Mouse (Mus musculus) kidney, adult 2 months (tissue): ENCODE measurements around the gene Slc32a1.

ENCODE experiments used
- CTCF ChIP-seq: fragments of 200-500 bp; conservative IDR thresholded peaks from 2 replicates; pipeline ENCODE4 v1.5.1; 2011; ENCODE audit warnings: low read depth, mild to moderate bottlenecking, control low read depth, low read length, moderate library complexity, mixed read lengths; ENCODE audit not compliant: insufficient read depth, insufficient read length
- POLR2A ChIP-seq: fragments of 200-500 bp; IDR thresholded peaks from one replicate; pipeline ENCODE4 v1.6.1; 2011; ENCODE audit warnings: low read depth, low read length, control low read depth

DNA sequence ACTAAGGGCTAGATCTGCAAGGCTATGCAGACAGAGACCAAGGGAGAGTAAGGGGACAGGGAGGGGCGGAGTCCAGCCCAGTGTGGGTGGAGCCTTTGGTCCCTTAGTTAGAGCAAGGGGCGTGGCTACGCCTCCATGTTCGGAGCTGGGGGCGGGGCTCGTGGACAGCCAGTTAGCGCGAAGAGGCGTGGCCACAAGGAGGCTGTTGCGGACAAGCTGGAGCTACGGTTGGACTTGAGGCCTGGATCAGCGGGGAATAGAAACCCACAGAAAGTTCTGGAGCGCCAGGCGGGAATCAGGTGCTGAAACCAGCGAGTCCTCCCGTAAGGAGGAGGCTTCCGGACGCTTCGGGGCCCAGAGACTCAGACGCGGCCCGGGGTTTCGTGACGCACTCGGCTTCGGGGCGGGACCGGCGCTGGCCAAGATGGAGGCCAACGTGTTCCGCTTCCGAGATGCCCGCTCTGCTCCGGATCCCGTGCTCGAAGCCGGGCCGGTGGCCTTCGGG lies 14.2 kb downstream of the Slc32a1 start, which contains the start of gene Actr5:
- TF ChIP-seq CTCF (no peak), POLR2A (peak; percentile 55)
